Mouse (Mus musculus): ENCODE data around the gene Mgll. TPM values are rescaled to one million over a fixed set of nuclear protein-coding genes. Genes with fewer than 3 reads are reported as not detected.

Mgll gene
- polyA plus RNA-seq, 1 experiment from 2014 or later: 4.6 TPM

- DNase-seq (ENCODE audit: low spot score) (no peak), ATAC-seq (ENCODE audit: low FRiP score) (no peak)
- WGBS: 74% methylated on average over 3 of the region's 3 CpGs
- Histone ChIP-seq H3K9ac (ENCODE audit: low read depth, low read length) (no peak overlapping the region), H3K36me3 (ENCODE audit: control insufficient read depth, insufficient read depth, low read length) (no peaks in the 10 kb centered on the region), H3K4me3 (ENCODE audit: low read depth, low read length) (no peak overlapping the region), H3K4me2 (replicated peaks; ENCODE audit: low read depth, low read length) (no peak overlapping the region), H3K4me1 (replicated peaks; ENCODE audit: control insufficient read depth, insufficient read depth, low read length) (no peaks in the 10 kb centered on the region; the same call in 1 of the 2 replicates), H3K27ac (ENCODE audit: low read depth, low read length) (no peak overlapping the region), H3K27me3 (ENCODE audit: control insufficient read depth, insufficient read depth, low read length) (no peaks in the 10 kb centered on the region), H3K9me3 (ENCODE audit: control insufficient read depth, low read length) (no peaks in the 10 kb centered on the region)
Observed at GRCm38 (mm10) chr6:88815489-88815888, 91.3 kb downstream of the Mgll start.

GRCm38 (mm10) chr6:88816913-88817312 is 92.7 kb downstream of the Mgll start:
- no peak overlapping the region for H3K27ac ChIP-seq (ENCODE audit: low read depth, low read length)
- H3K9me3 ChIP-seq (ENCODE audit: control insufficient read depth, low read length): no peaks in the 10 kb centered on the region
- WGBS: 93% methylated on average over 3 of the region's 3 CpGs
- no peak overlapping the region for H3K9ac ChIP-seq (ENCODE audit: low read depth, low read length)
- no peak overlapping the region for H3K4me2 ChIP-seq (replicated peaks; ENCODE audit: low read depth, low read length)
- no peaks in the 10 kb centered on the region for H3K27me3 ChIP-seq (ENCODE audit: control insufficient read depth, insufficient read depth, low read length)
- no peaks in the 10 kb centered on the region for H3K36me3 ChIP-seq (ENCODE audit: control insufficient read depth, insufficient read depth, low read length)
- no peaks in the 10 kb centered on the region for H3K4me1 ChIP-seq (replicated peaks; ENCODE audit: control insufficient read depth, insufficient read depth, low read length)
- ATAC-seq (ENCODE audit: low FRiP score): no peak
- H3K4me3 ChIP-seq (ENCODE audit: low read depth, low read length): no peak overlapping the region
- DNase-seq (ENCODE audit: low spot score): no peak

GRCm38 (mm10) chr6:88820853-88821252 is 96.6 kb downstream of the Mgll start:
- no peaks in the 10 kb centered on the region for H3K36me3 ChIP-seq (ENCODE audit: control insufficient read depth, insufficient read depth, low read length)
- no peaks in the 10 kb centered on the region for H3K9me3 ChIP-seq (ENCODE audit: control insufficient read depth, low read length)
- no peaks in the 10 kb centered on the region for H3K27me3 ChIP-seq (ENCODE audit: control insufficient read depth, insufficient read depth, low read length)
- H3K4me1 ChIP-seq (replicated peaks; ENCODE audit: control insufficient read depth, insufficient read depth, low read length): no peaks in the 10 kb centered on the region
- no peak overlapping the region for H3K4me3 ChIP-seq (ENCODE audit: low read depth, low read length)
- no peak overlapping the region for H3K27ac ChIP-seq (ENCODE audit: low read depth, low read length)
- H3K9ac ChIP-seq (ENCODE audit: low read depth, low read length): no peak overlapping the region
- DNase-seq (ENCODE audit: low spot score) (no peak), ATAC-seq (ENCODE audit: low FRiP score) (no peak)
- WGBS: 72% methylated on average over 3 of the region's 3 CpGs
- no peak overlapping the region for H3K4me2 ChIP-seq (replicated peaks; ENCODE audit: low read depth, low read length)

- Histone ChIP-seq H3K27me3 (ENCODE audit: control insufficient read depth, insufficient read depth, low read length) (no peaks in the 10 kb centered on the region), H3K27ac (ENCODE audit: low read depth, low read length) (no peak overlapping the region), H3K9ac (ENCODE audit: low read depth, low read length) (no peak overlapping the region), H3K36me3 (ENCODE audit: control insufficient read depth, insufficient read depth, low read length) (no peaks in the 10 kb centered on the region), H3K4me1 (replicated peaks; ENCODE audit: control insufficient read depth, insufficient read depth, low read length) (no peaks in the 10 kb centered on the region), H3K4me3 (ENCODE audit: low read depth, low read length) (no peak overlapping the region), H3K9me3 (ENCODE audit: control insufficient read depth, low read length) (no peaks in the 10 kb centered on the region), H3K4me2 (replicated peaks; ENCODE audit: low read depth, low read length) (no peak overlapping the region)
- ATAC-seq (ENCODE audit: low FRiP score): no peak
- DNase-seq (ENCODE audit: low spot score): no peak
- 96% methylated on average over 6 of the region's 6 CpGs for WGBS
Observed at GRCm38 (mm10) chr6:88821294-88821693, 97.1 kb downstream of the Mgll start.

- 73% methylated on average over 11 of the region's 11 CpGs for WGBS
- Histone ChIP-seq H3K36me3 (ENCODE audit: control insufficient read depth, insufficient read depth, low read length) (no peaks in the 10 kb centered on the region), H3K4me3 (ENCODE audit: low read depth, low read length) (no peak overlapping the region), H3K9ac (ENCODE audit: low read depth, low read length) (no peak overlapping the region), H3K9me3 (ENCODE audit: control insufficient read depth, low read length) (no peaks in the 10 kb centered on the region), H3K4me1 (replicated peaks; ENCODE audit: control insufficient read depth, insufficient read depth, low read length) (no peaks in the 10 kb centered on the region), H3K27ac (ENCODE audit: low read depth, low read length) (no peak overlapping the region), H3K27me3 (ENCODE audit: control insufficient read depth, insufficient read depth, low read length) (no peaks in the 10 kb centered on the region), H3K4me2 (replicated peaks; ENCODE audit: low read depth, low read length) (no peak overlapping the region)
- no peak for ATAC-seq (ENCODE audit: low FRiP score)
- DNase-seq (ENCODE audit: low spot score): no peak
Observed at GRCm38 (mm10) chr6:88821901-88822300, 97.7 kb downstream of the Mgll start.

GRCm38 (mm10) chr6:88824183-88824582 is 100.0 kb downstream of the Mgll start:
- Histone ChIP-seq H3K4me2 (replicated peaks; ENCODE audit: low read depth, low read length) (no peak overlapping the region), H3K9me3 (ENCODE audit: control insufficient read depth, low read length) (no peaks in the 10 kb centered on the region), H3K9ac (ENCODE audit: low read depth, low read length) (no peak overlapping the region), H3K27me3 (ENCODE audit: control insufficient read depth, insufficient read depth, low read length) (no peaks in the 10 kb centered on the region), H3K4me1 (replicated peaks; ENCODE audit: control insufficient read depth, insufficient read depth, low read length) (no peaks in the 10 kb centered on the region), H3K36me3 (ENCODE audit: control insufficient read depth, insufficient read depth, low read length) (no peaks in the 10 kb centered on the region), H3K4me3 (ENCODE audit: low read depth, low read length) (no peak overlapping the region), H3K27ac (ENCODE audit: low read depth, low read length) (no peak overlapping the region)
- WGBS: 59% methylated on average over 7 of the region's 7 CpGs
- ATAC-seq (ENCODE audit: low FRiP score): no peak
- no peak for DNase-seq (ENCODE audit: low spot score)

GRCm38 (mm10) chr6:88826088-88826487 is 101.9 kb downstream of the Mgll start:
- ATAC-seq (ENCODE audit: low FRiP score) (no peak), DNase-seq (ENCODE audit: low spot score) (no peak)
- Histone ChIP-seq H3K27ac (ENCODE audit: low read depth, low read length) (no peak overlapping the region), H3K27me3 (ENCODE audit: control insufficient read depth, insufficient read depth, low read length) (no peaks in the 10 kb centered on the region), H3K4me1 (replicated peaks; ENCODE audit: control insufficient read depth, insufficient read depth, low read length) (no peaks in the 10 kb centered on the region), H3K4me3 (ENCODE audit: low read depth, low read length) (no peak overlapping the region), H3K36me3 (ENCODE audit: control insufficient read depth, insufficient read depth, low read length) (no peaks in the 10 kb centered on the region), H3K9ac (ENCODE audit: low read depth, low read length) (no peak overlapping the region), H3K9me3 (ENCODE audit: control insufficient read depth, low read length) (no peaks in the 10 kb centered on the region), H3K4me2 (replicated peaks; ENCODE audit: low read depth, low read length) (no peak overlapping the region)
- 49% methylated on average over 3 of the region's 3 CpGs for WGBS

GRCm38 (mm10) chr6:88826545-88826944 is 102.3 kb downstream of the Mgll start:
- Histone ChIP-seq H3K9me3 (ENCODE audit: control insufficient read depth, low read length) (no peaks in the 10 kb centered on the region), H3K4me1 (replicated peaks; ENCODE audit: control insufficient read depth, insufficient read depth, low read length) (no peaks in the 10 kb centered on the region), H3K36me3 (ENCODE audit: control insufficient read depth, insufficient read depth, low read length) (no peaks in the 10 kb centered on the region), H3K9ac (ENCODE audit: low read depth, low read length) (no peak overlapping the region), H3K27me3 (ENCODE audit: control insufficient read depth, insufficient read depth, low read length) (no peaks in the 10 kb centered on the region), H3K4me2 (replicated peaks; ENCODE audit: low read depth, low read length) (no peak overlapping the region), H3K27ac (ENCODE audit: low read depth, low read length) (0 out of 2 replicates have a peak overlapping the region, but pooled peaks have one; percentile 6), H3K4me3 (ENCODE audit: low read depth, low read length) (no peak overlapping the region)
- ATAC-seq (ENCODE audit: low FRiP score): peak; percentile 62
- peak; percentile 61 for DNase-seq (ENCODE audit: low spot score)
- WGBS: 42% methylated on average over 6 of the region's 6 CpGs

GRCm38 (mm10) chr6:88826965-88827364 is 102.8 kb downstream of the Mgll start:
- ATAC-seq (ENCODE audit: low FRiP score): no peak
- H3K27ac ChIP-seq (ENCODE audit: low read depth, low read length): no peak overlapping the region

More at GRCm38 (mm10) chr6:88826965-88827364, 102.8 kb downstream of the Mgll start:
- Histone ChIP-seq H3K4me3 (ENCODE audit: low read depth, low read length) (no peak overlapping the region), H3K9me3 (ENCODE audit: control insufficient read depth, low read length) (no peaks in the 10 kb centered on the region), H3K27me3 (ENCODE audit: control insufficient read depth, insufficient read depth, low read length) (no peaks in the 10 kb centered on the region), H3K4me1 (replicated peaks; ENCODE audit: control insufficient read depth, insufficient read depth, low read length) (no peaks in the 10 kb centered on the region), H3K4me2 (replicated peaks; ENCODE audit: low read depth, low read length) (no peak overlapping the region), H3K36me3 (ENCODE audit: control insufficient read depth, insufficient read depth, low read length) (no peaks in the 10 kb centered on the region), H3K9ac (ENCODE audit: low read depth, low read length) (no peak overlapping the region)
- DNase-seq (ENCODE audit: low spot score): no peak
- WGBS: 66% methylated on average over 3 of the region's 3 CpGs
